In the genomic region with DNA sequence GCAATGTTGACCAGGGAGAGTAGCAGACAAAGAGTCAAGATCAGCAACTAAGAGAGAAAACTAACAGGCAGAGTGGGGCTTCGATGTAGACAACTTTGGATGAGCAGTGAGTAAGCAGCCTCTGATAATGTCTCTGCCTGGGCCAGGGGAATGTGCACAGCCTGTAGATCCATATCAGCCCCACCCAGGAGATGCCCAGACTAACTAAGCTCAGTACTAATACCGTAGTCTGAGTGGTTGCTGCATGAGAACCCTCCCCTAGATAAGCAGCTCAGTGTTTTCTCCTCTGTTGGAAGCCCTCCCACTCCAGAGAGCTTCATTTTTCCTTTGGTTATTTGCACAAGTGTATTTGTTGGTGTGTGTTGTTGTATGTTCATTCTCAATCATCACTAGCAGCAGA, we compare ENCODE assay signal across 24 mouse cellular contexts. TPM values are rescaled to one million over a fixed set of nuclear protein-coding genes. Genes with fewer than 3 reads are reported as not detected.
DNase-seq lines count a peak whose midpoint lies in the region; ATAC-seq lines count a peak whose summit lies in the region.
"Had no signal": no experiment of that assay in that cellular context is flagged by ENCODE, and none has a peak within 500 bp of the region (broad histone marks: within the 10 kb centered on the region; RNA-seq: fewer than 3 reads in every experiment).

No protein-coding gene starts in this region.

- H3K9me3 ChIP-seq in heart, embryonic 14.5 days (ENCODE audit: control insufficient read depth, low read length): no peaks in the 10 kb centered on the region
- no peaks in the 10 kb centered on the region for H3K9me3 ChIP-seq in kidney, embryonic 16.5 days (ENCODE audit: low read length)
- H3K9me3 ChIP-seq: limb, embryonic 13.5 days; liver, embryonic 13.5 days had no signal

- H3K4me2 ChIP-seq in heart, embryonic 14.5 days (ENCODE audit: low read length): no peak overlapping the region
- no peak overlapping the region for H3K4me2 ChIP-seq in kidney, embryonic 16.5 days (replicated peaks; ENCODE audit: low read depth, low read length)
- H3K4me2 ChIP-seq: limb, embryonic 13.5 days; liver, embryonic 13.5 days; midbrain, embryonic 11.5 days had no signal

- H3K27me3 ChIP-seq in heart, embryonic 14.5 days (ENCODE audit: control insufficient read depth, insufficient read depth, low read length): no peaks in the 10 kb centered on the region
- no peaks in the 10 kb centered on the region for H3K27me3 ChIP-seq in kidney, embryonic 16.5 days (ENCODE audit: insufficient read depth, low read length)
- H3K27me3 ChIP-seq: limb, embryonic 13.5 days; liver, embryonic 13.5 days had no signal

- H3K36me3 ChIP-seq in heart, embryonic 14.5 days (ENCODE audit: control insufficient read depth, insufficient read depth, low read length): no peaks in the 10 kb centered on the region
- no peaks in the 10 kb centered on the region for H3K36me3 ChIP-seq in kidney, embryonic 16.5 days (ENCODE audit: insufficient read depth, low read length)
- H3K36me3 ChIP-seq: limb, embryonic 13.5 days; liver, embryonic 13.5 days had no signal

- no peak overlapping the region for H3K9ac ChIP-seq in heart, embryonic 14.5 days (ENCODE audit: low read length)
- no peak overlapping the region for H3K9ac ChIP-seq in kidney, embryonic 16.5 days (replicated peaks; ENCODE audit: low read length)
- H3K9ac ChIP-seq: limb, embryonic 13.5 days; liver, embryonic 13.5 days had no signal

- H3K27ac ChIP-seq in heart, embryonic 14.5 days (replicated peaks in 1 of 2; ENCODE audit: control insufficient read depth in 1 of 2, insufficient read depth in 1 of 2, low read depth in 2 of 2, low read length in 2 of 2): peak overlapping the region; percentile 46 to 66
- peak overlapping the region; percentile 65; the same call in 1 of the 2 replicates for H3K27ac ChIP-seq in kidney, embryonic 16.5 days (ENCODE audit: low read length)
- H3K27ac ChIP-seq: hindbrain, postnatal 0 days; limb, embryonic 13.5 days; liver, embryonic 13.5 days had no signal

- ATAC-seq in heart, embryonic 14.5 days (ENCODE audit: insufficient number of reproducible peaks, insufficient read depth, low FRiP score, low read depth): no peak
- no peak for ATAC-seq in kidney, embryonic 16.5 days (ENCODE audit: low FRiP score, low TSS enrichment)
- peak; percentile 67 for ATAC-seq in megakaryocyte-erythroid progenitor cell, adult 5-6 weeks (replicated peaks; ENCODE audit: low FRiP score, low TSS enrichment, poor library complexity, severe bottlenecking)
- ATAC-seq: hindbrain, postnatal 0 days; intestine, postnatal 0 days had no signal

- peaks cover 12 to 39% of the 10 kb centered on the region in 2 experiments for H3K4me1 ChIP-seq in heart, embryonic 14.5 days (ENCODE audit: control insufficient read depth in 2 of 2, insufficient read depth in 2 of 2, low read length in 2 of 2)
- peaks cover 23% of the 10 kb centered on the region for H3K4me1 ChIP-seq in kidney, embryonic 16.5 days (ENCODE audit: insufficient read depth, low read length)
- H3K4me1 ChIP-seq: limb, embryonic 13.5 days; liver, embryonic 13.5 days had no signal

- H3K4me3 ChIP-seq in heart, embryonic 14.5 days (ENCODE audit: control insufficient read depth in 1 of 2, insufficient read depth in 1 of 2, low read depth in 1 of 2, low read length in 2 of 2): no peak overlapping the region
- H3K4me3 ChIP-seq in kidney, embryonic 16.5 days (ENCODE audit: low read length): no peak overlapping the region
- H3K4me3 ChIP-seq: limb, embryonic 13.5 days; liver, embryonic 13.5 days had no signal

- WGBS in heart, embryonic 14.5 days: 30% methylated on average over 2 of the region's 2 CpGs
- WGBS in kidney, embryonic 16.5 days: 78% methylated on average over 2 of the region's 2 CpGs

- no peak for DNase-seq in heart, adult 8-10 months (ENCODE audit: low spot score)
- DNase-seq in kidney, postnatal 10 days: no peak
- peak; percentile 25 for DNase-seq in Muller cell, postnatal 12 days (ENCODE audit: inconsistent ontology term)
- no peak for DNase-seq in layer of hippocampus, postnatal 14 days (ENCODE audit: low spot score in 2 of 2)
- DNase-seq: adrenal gland, adult 2 months; cerebellum, adult 8-10 months; layer of hippocampus, postnatal 36 days; liver, embryonic 13.5 days; lung, postnatal 36 days; retina, postnatal 1 day; thymus, adult 2 months had no signal

RNA-seq across cellular contexts. Expression of gene Serpinb1c, which starts 28.6 kb away (rescaled TPM):
- polyA plus RNA-seq in heart, embryonic 14.5 days (2014; fragmentation: Nextera tagmentation; extraction: Ambion mirVana): 0.34 TPM in 1 of 2 replicates, not detected in the other
- 1 to 10 TPM; 2.0 to 3.8 (median 2.4) TPM for total RNA-seq in heart, adult 8-10 months (2022)
- not detected in 2 replicates for polyA plus RNA-seq in kidney, embryonic 16.5 days (2015; fragmentation: Nextera tagmentation; extraction: Ambion mirVana)
- total RNA-seq in megakaryocyte-erythroid progenitor cell, adult 5-6 weeks (2014; fragmentation: Nextera tagmentation): not detected in 2 replicates
- not detected in 2 replicates for total RNA-seq in megakaryocyte-erythroid progenitor cell, adult 5-6 weeks (2017)
- total RNA-seq in layer of hippocampus, postnatal 14 days (2021): under 1 TPM in 1 of 2 experiments, not detected in 1; 0.35 TPM
- total RNA-seq: adrenal gland, adult 2 months; hematopoietic stem cell, adult 5-6 weeks; hindbrain, postnatal 0 days; layer of hippocampus, adult 18-20 months; left cerebral cortex, postnatal 14 days had no signal
- polyA plus RNA-seq: adrenal gland, adult 2 months; forebrain, embryonic 11.5 days; hindbrain, postnatal 0 days; intestine, postnatal 0 days; limb, embryonic 13.5 days; liver, embryonic 13.5 days; midbrain, embryonic 11.5 days; neural tube, embryonic 11.5 days; stomach, embryonic 16.5 days; thymus, adult 2 months had no signal

RNA-seq across cellular contexts. Expression of gene Serpinb6b, which starts 38.3 kb away (rescaled TPM):
- polyA plus RNA-seq in heart, embryonic 14.5 days (2014; fragmentation: Nextera tagmentation; extraction: Ambion mirVana): 22.0 and 23.9 TPM in 2 replicates
- total RNA-seq in heart, adult 8-10 months (2022): 10 to 100 TPM; 38.5 to 44.4 (median 41.6) TPM
- 6.4 and 7.0 TPM in 2 replicates for polyA plus RNA-seq in kidney, embryonic 16.5 days (2015; fragmentation: Nextera tagmentation; extraction: Ambion mirVana)
- total RNA-seq in megakaryocyte-erythroid progenitor cell, adult 5-6 weeks (2014; fragmentation: Nextera tagmentation): 10.1 and 14.4 TPM in 2 replicates
- total RNA-seq in megakaryocyte-erythroid progenitor cell, adult 5-6 weeks (2017): 36.7 and 70.1 TPM in 2 replicates
- total RNA-seq in layer of hippocampus, postnatal 14 days (2021): 1 to 10 TPM; 2.0 to 3.6 TPM
